In the genomic region with DNA sequence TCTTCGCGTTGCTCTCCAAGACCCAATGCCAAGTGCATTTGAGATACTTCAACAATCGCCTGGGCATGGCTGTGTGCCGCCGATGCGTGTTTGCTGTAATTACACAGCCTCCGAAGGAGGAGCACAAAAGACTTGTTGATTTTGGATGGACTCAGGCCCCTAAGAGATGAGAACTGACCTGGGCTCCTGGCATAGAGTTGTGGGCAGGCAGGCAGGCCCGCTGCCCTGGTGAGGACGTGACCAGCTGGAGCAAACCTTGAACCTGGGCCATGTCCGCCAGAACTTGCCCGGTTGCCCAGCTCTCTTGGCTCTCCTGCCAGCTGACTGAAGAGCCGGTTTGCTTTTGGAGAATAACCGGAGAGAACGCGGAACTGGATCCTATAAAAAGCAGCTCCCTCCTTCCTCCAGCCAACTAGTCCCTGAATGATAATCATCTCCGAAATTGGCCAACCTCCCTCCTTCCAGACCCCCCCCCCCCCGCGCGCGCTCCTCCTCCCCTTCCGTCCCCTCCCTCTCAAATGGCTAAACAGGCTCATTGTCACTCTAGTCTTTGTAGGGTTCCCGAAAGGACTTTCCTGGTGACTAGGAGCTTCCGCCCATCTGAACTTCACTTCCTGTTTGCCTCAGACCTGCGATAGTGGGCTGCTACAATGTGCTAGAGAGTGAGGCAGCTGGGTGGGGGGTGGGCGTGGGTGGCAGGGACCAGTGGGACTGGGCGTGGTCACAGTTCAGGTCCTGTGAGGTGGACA, we compare ENCODE assay signal across 9 mouse cellular contexts.
DNase-seq lines count a peak whose midpoint lies in the region; ATAC-seq lines count a peak whose summit lies in the region.
"Had no signal": no experiment of that assay in that cellular context is flagged by ENCODE, and none has a peak within 500 bp of the region (broad histone marks: within the 10 kb centered on the region; RNA-seq: fewer than 3 reads in every experiment).

No protein-coding gene starts in this region.

- H3K9ac ChIP-seq in liver, embryonic 12.5 days = no peak overlapping the region
- no peak overlapping the region for H3K9ac ChIP-seq in neural tube, embryonic 15.5 days (replicated peaks)
- H3K9ac ChIP-seq: embryonic facial prominence, embryonic 12.5 days had no signal

- no peak overlapping the region for H3K4me3 ChIP-seq in heart, embryonic 10.5 days
- H3K4me3 ChIP-seq in liver, embryonic 12.5 days = no peak overlapping the region
- no peak overlapping the region for H3K4me3 ChIP-seq in neural tube, embryonic 15.5 days (replicated peaks)
- H3K4me3 ChIP-seq: embryonic facial prominence, embryonic 12.5 days had no signal

- ATAC-seq in liver, embryonic 12.5 days = no peak
- ATAC-seq in frontal cortex, adult (ENCODE audit: low TSS enrichment) = no peak
- no peak for ATAC-seq in neural tube, embryonic 15.5 days (ENCODE audit: low FRiP score)

- no peaks in the 10 kb centered on the region for H3K9me3 ChIP-seq in heart, embryonic 10.5 days
- H3K9me3 ChIP-seq in liver, embryonic 12.5 days (replicated peaks) = no peaks in the 10 kb centered on the region
- H3K9me3 ChIP-seq in neural tube, embryonic 15.5 days (replicated peaks) = no peaks in the 10 kb centered on the region
- H3K9me3 ChIP-seq: embryonic facial prominence, embryonic 12.5 days had no signal

- H3K27me3 ChIP-seq in heart, embryonic 10.5 days (ENCODE audit: insufficient read depth, poor library complexity, severe bottlenecking) = peaks cover 57% of the 10 kb centered on the region
- peaks cover 21% of the 10 kb centered on the region for H3K27me3 ChIP-seq in liver, embryonic 12.5 days (replicated peaks)
- 0 out of 2 replicates have a peak, but pooled peaks cover 7% of the 10 kb centered on the region for H3K27me3 ChIP-seq in neural tube, embryonic 15.5 days (replicated peaks)
- H3K27me3 ChIP-seq: embryonic facial prominence, embryonic 12.5 days had no signal

- H3K36me3 ChIP-seq in heart, embryonic 10.5 days = no peaks in the 10 kb centered on the region
- no peaks in the 10 kb centered on the region for H3K36me3 ChIP-seq in liver, embryonic 12.5 days
- no peaks in the 10 kb centered on the region for H3K36me3 ChIP-seq in neural tube, embryonic 15.5 days
- H3K36me3 ChIP-seq: embryonic facial prominence, embryonic 12.5 days had no signal

- no peak overlapping the region for H3K27ac ChIP-seq in heart, embryonic 10.5 days
- H3K27ac ChIP-seq in liver, embryonic 12.5 days = no peak overlapping the region
- H3K27ac ChIP-seq in neural tube, embryonic 15.5 days (replicated peaks) = no peak overlapping the region
- H3K27ac ChIP-seq: embryonic facial prominence, embryonic 12.5 days had no signal

- peak overlapping the region; percentile 38 for H3K4me2 ChIP-seq in liver, embryonic 12.5 days
- no peak overlapping the region for H3K4me2 ChIP-seq in neural tube, embryonic 15.5 days
- H3K4me2 ChIP-seq: embryonic facial prominence, embryonic 12.5 days had no signal

- 65% methylated on average over 26 of the region's 26 CpGs for WGBS in heart, embryonic 10.5 days
- WGBS in liver, embryonic 12.5 days (ENCODE audit: insufficient replicate concordance) = 36% methylated on average over 26 of the region's 26 CpGs
- WGBS in neural tube, embryonic 15.5 days = 72% methylated on average over 26 of the region's 26 CpGs

- peak; percentile 98 for DNase-seq in heart, adult 11 months
- DNase-seq in heart, embryonic 10.5 days (ENCODE audit: low spot score) = no peak
- DNase-seq in MN1 (ENCODE audit: low spot score) = peak; percentile 35
- peak; percentile 86 to 94 for DNase-seq in cerebellum, postnatal 14 days
- DNase-seq in heart, postnatal 4 days = peak; percentile 36

- peaks cover 20% of the 10 kb centered on the region for H3K4me1 ChIP-seq in heart, embryonic 10.5 days
- H3K4me1 ChIP-seq in liver, embryonic 12.5 days = peaks cover 17% of the 10 kb centered on the region
- H3K4me1 ChIP-seq in neural tube, embryonic 15.5 days = peaks cover 33% of the 10 kb centered on the region
